Comparison of ENCODE assay signal across 8 mouse cellular contexts in genomic region chr11:107473137-107473820, GRCm38 (mm10). TPM values are rescaled to one million over a fixed set of nuclear protein-coding genes. Genes with fewer than 3 reads are reported as not detected.
DNase-seq lines count a peak whose midpoint lies in the region; ATAC-seq lines count a peak whose summit lies in the region.

No protein-coding gene starts in this region.

- no peak overlapping the region for H3K9ac ChIP-seq in midbrain, embryonic 16.5 days (ENCODE audit: low read depth, low read length)
- H3K9ac ChIP-seq in hindbrain, embryonic 15.5 days: no peak overlapping the region
- no peak overlapping the region for H3K9ac ChIP-seq in limb, embryonic 11.5 days (ENCODE audit: low read length)
- no peak overlapping the region for H3K9ac ChIP-seq in neural tube, embryonic 12.5 days

- WGBS in midbrain, embryonic 10.5 days: 26% methylated on average over 8 of the region's 8 CpGs
- WGBS in midbrain, embryonic 16.5 days: 24% methylated on average over 8 of the region's 8 CpGs
- 21% methylated on average over 8 of the region's 8 CpGs for WGBS in hindbrain, embryonic 15.5 days
- WGBS in limb, embryonic 11.5 days: 24% methylated on average over 8 of the region's 8 CpGs
- 23% methylated on average over 8 of the region's 8 CpGs for WGBS in neural tube, embryonic 12.5 days

- no peak for ATAC-seq in midbrain, embryonic 16.5 days
- ATAC-seq in hindbrain, embryonic 15.5 days (ENCODE audit: low FRiP score, low read depth): no peak
- ATAC-seq in limb, embryonic 11.5 days (ENCODE audit: insufficient number of reproducible peaks, low FRiP score, low TSS enrichment, low read depth): no peak
- ATAC-seq in neural tube, embryonic 12.5 days (ENCODE audit: low FRiP score, low read depth): no peak

- DNase-seq in midbrain, embryonic 10.5 days (ENCODE audit: low spot score): peak; percentile 48
- peak; percentile 90 for DNase-seq in Muller cell, postnatal 12 days (ENCODE audit: inconsistent ontology term)
- DNase-seq in cerebellum, postnatal 36 days: peak; percentile 30 to 59
- peak; percentile 64 for DNase-seq in limb, embryonic 11.5 days (ENCODE audit: low spot score)
- DNase-seq in urinary bladder, postnatal 36 days (ENCODE audit: low spot score in 2 of 2): no peak

- no peaks in the 10 kb centered on the region for H3K36me3 ChIP-seq in midbrain, embryonic 10.5 days
- no peaks in the 10 kb centered on the region for H3K36me3 ChIP-seq in midbrain, embryonic 16.5 days (ENCODE audit: control insufficient read depth, insufficient read depth, low read length)
- no peaks in the 10 kb centered on the region for H3K36me3 ChIP-seq in hindbrain, embryonic 15.5 days
- no peaks in the 10 kb centered on the region for H3K36me3 ChIP-seq in limb, embryonic 11.5 days (ENCODE audit: control insufficient read depth, insufficient read depth, low read length)
- no peaks in the 10 kb centered on the region for H3K36me3 ChIP-seq in neural tube, embryonic 12.5 days

- H3K27me3 ChIP-seq in midbrain, embryonic 10.5 days (ENCODE audit: low read depth, poor library complexity, severe bottlenecking): no peaks in the 10 kb centered on the region
- H3K27me3 ChIP-seq in midbrain, embryonic 16.5 days (ENCODE audit: control insufficient read depth, insufficient read depth, low read depth, low read length): no peaks in the 10 kb centered on the region
- H3K27me3 ChIP-seq in hindbrain, embryonic 15.5 days: no peaks in the 10 kb centered on the region
- H3K27me3 ChIP-seq in limb, embryonic 11.5 days (ENCODE audit: control insufficient read depth, insufficient read depth, low read length): no peaks in the 10 kb centered on the region
- H3K27me3 ChIP-seq in neural tube, embryonic 12.5 days (replicated peaks): no peaks in the 10 kb centered on the region

- no peak overlapping the region for H3K4me2 ChIP-seq in midbrain, embryonic 16.5 days (ENCODE audit: low read length)
- peak overlapping the region; percentile 22; the same call in 1 of the 2 replicates for H3K4me2 ChIP-seq in hindbrain, embryonic 15.5 days
- no peak overlapping the region for H3K4me2 ChIP-seq in limb, embryonic 11.5 days (ENCODE audit: low read depth, severe bottlenecking)
- H3K4me2 ChIP-seq in neural tube, embryonic 12.5 days (replicated peaks): 0 out of 2 replicates have a peak overlapping the region, but pooled peaks have one; percentile 5

- H3K4me3 ChIP-seq in midbrain, embryonic 10.5 days: no peak overlapping the region
- no peak overlapping the region for H3K4me3 ChIP-seq in midbrain, embryonic 16.5 days (ENCODE audit: low read depth, low read length)
- H3K4me3 ChIP-seq in hindbrain, embryonic 15.5 days: no peak overlapping the region
- no peak overlapping the region for H3K4me3 ChIP-seq in limb, embryonic 11.5 days (ENCODE audit: low read depth, low read length)
- no peak overlapping the region for H3K4me3 ChIP-seq in neural tube, embryonic 12.5 days

- peaks cover 27% of the 10 kb centered on the region for H3K4me1 ChIP-seq in midbrain, embryonic 10.5 days
- peaks cover 10% of the 10 kb centered on the region for H3K4me1 ChIP-seq in midbrain, embryonic 16.5 days (ENCODE audit: control insufficient read depth, insufficient read depth, low read length)
- H3K4me1 ChIP-seq in hindbrain, embryonic 15.5 days (replicated peaks): peaks cover 18% of the 10 kb centered on the region
- H3K4me1 ChIP-seq in limb, embryonic 11.5 days (ENCODE audit: control insufficient read depth, insufficient read depth, low read length): peaks cover 6% of the 10 kb centered on the region; the same call in 1 of the 2 replicates
- peaks cover 8% of the 10 kb centered on the region for H3K4me1 ChIP-seq in neural tube, embryonic 12.5 days

- no peak overlapping the region for H3K27ac ChIP-seq in midbrain, embryonic 10.5 days (replicated peaks)
- H3K27ac ChIP-seq in midbrain, embryonic 16.5 days (ENCODE audit: low read length): no peak overlapping the region
- H3K27ac ChIP-seq in hindbrain, embryonic 15.5 days (replicated peaks): no peak overlapping the region
- H3K27ac ChIP-seq in limb, embryonic 11.5 days (replicated peaks; ENCODE audit: low read depth, low read length): no peak overlapping the region
- no peak overlapping the region for H3K27ac ChIP-seq in neural tube, embryonic 12.5 days

- no peaks in the 10 kb centered on the region for H3K9me3 ChIP-seq in midbrain, embryonic 10.5 days (replicated peaks)
- H3K9me3 ChIP-seq in midbrain, embryonic 16.5 days (replicated peaks; ENCODE audit: control insufficient read depth, low read length, poor library complexity, severe bottlenecking): no peaks in the 10 kb centered on the region
- no peaks in the 10 kb centered on the region for H3K9me3 ChIP-seq in hindbrain, embryonic 15.5 days
- H3K9me3 ChIP-seq in limb, embryonic 11.5 days (ENCODE audit: control insufficient read depth, low read length): no peaks in the 10 kb centered on the region
- H3K9me3 ChIP-seq in neural tube, embryonic 12.5 days: no peaks in the 10 kb centered on the region

RNA-seq across cellular contexts. Expression of gene Pitpnc1, which starts 2.8 kb away (rescaled TPM):
- polyA plus RNA-seq in midbrain, embryonic 10.5 days (2016; fragmentation: Nextera tagmentation; extraction: Ambion mirVana): 20.4 and 26.1 TPM in 2 replicates
- polyA plus RNA-seq in midbrain, embryonic 16.5 days (2015; fragmentation: Nextera tagmentation; extraction: Ambion mirVana): 44.8 and 48.0 TPM in 2 replicates
- 38.3 and 39.2 TPM in 2 replicates for polyA plus RNA-seq in hindbrain, embryonic 15.5 days (2015; fragmentation: Nextera tagmentation; extraction: Ambion mirVana)
- 35.3 and 39.9 TPM in 2 replicates for polyA plus RNA-seq in limb, embryonic 11.5 days (2014; fragmentation: Nextera tagmentation; extraction: Ambion mirVana)
- 32.5 and 33.2 TPM in 2 replicates for polyA plus RNA-seq in neural tube, embryonic 12.5 days (2016; fragmentation: Nextera tagmentation; extraction: Ambion mirVana)

RNA-seq across cellular contexts. Expression of gene Psmd12, which starts 6.0 kb away (rescaled TPM):
- 221 and 237 TPM in 2 replicates for polyA plus RNA-seq in midbrain, embryonic 10.5 days (2016; fragmentation: Nextera tagmentation; extraction: Ambion mirVana)
- 155 and 156 TPM in 2 replicates for polyA plus RNA-seq in midbrain, embryonic 16.5 days (2015; fragmentation: Nextera tagmentation; extraction: Ambion mirVana)
- polyA plus RNA-seq in hindbrain, embryonic 15.5 days (2015; fragmentation: Nextera tagmentation; extraction: Ambion mirVana): 149 and 153 TPM in 2 replicates
- 234 and 244 TPM in 2 replicates for polyA plus RNA-seq in limb, embryonic 11.5 days (2014; fragmentation: Nextera tagmentation; extraction: Ambion mirVana)
- 178 and 186 TPM in 2 replicates for polyA plus RNA-seq in neural tube, embryonic 12.5 days (2016; fragmentation: Nextera tagmentation; extraction: Ambion mirVana)

Comparison
In these comparisons a context has a peak if more than half of its experiments do, and no peak if none do; other contexts are left out.
1. DNase-seq: peak in midbrain, embryonic 10.5 days (single experiment), Muller cell, postnatal 12 days (single experiment), cerebellum, postnatal 36 days (2 of 2) and limb, embryonic 11.5 days (single experiment); none in urinary bladder, postnatal 36 days (0 of 2).
2. H3K4me2 ChIP-seq: peak in hindbrain, embryonic 15.5 days (single experiment) and neural tube, embryonic 12.5 days (single experiment); none in midbrain, embryonic 16.5 days (single experiment) and limb, embryonic 11.5 days (single experiment).